Mouse (Mus musculus): Measurements from ENCODE around the gene Sit1.
"Not testable (repeated sequence)": the region's sequence is repeated elsewhere in the genome, so short reads cannot be mapped to it uniquely, and the experiment has no call there.

Gene Sit1

DNA sequence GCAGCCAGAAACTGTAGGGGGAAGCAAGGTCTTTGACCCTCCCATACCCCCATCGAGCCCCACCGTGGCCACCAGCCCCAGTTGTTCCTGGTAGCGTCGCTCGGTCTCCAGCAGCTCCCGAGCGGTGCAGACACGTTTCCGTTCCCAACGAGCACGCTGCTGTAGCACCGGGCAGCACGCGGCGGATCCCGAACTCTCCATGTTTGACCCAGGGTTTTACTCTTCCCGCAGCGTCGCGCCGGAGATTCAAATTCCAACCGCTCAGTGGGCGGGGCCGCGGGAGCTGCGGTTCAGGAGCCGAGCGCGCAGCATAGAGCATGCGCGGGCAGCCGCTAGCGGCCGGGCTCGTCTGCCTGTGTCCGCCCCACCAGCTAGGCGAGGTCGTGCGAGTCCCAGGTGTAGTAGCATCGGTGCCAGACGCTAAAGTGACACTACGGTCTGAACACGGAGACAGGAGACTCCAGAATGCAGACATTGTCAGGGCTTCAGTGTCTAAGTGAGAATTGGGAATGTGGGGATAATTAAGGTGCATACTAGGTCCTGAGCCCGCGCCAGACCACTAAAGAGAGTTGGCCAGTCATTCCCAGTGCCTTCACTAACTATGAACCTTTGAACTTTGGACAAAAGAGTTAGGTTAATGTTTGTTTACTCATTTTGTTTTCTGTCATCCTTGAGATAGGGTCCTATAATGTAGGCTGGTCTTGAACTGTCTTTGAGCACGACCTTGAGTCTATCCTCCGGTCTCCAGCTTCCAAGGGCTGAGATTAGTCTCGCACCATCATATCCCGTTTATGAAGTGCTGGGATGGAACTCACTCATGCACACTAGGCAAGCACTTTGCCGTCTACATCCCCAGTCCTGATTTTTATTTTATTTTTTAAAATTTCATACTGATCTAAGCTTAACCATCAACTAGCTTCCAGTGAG is 16.1 kb upstream of the Sit1 start, which contains the start of gene Arhgef39:
Gene Arhgef39, minus strand, starts transcription at position 289 of the 927 bp plus-strand sequence.
- DNase-seq (ENCODE audit: low read depth, low spot score) = peak; percentile 87

DNA sequence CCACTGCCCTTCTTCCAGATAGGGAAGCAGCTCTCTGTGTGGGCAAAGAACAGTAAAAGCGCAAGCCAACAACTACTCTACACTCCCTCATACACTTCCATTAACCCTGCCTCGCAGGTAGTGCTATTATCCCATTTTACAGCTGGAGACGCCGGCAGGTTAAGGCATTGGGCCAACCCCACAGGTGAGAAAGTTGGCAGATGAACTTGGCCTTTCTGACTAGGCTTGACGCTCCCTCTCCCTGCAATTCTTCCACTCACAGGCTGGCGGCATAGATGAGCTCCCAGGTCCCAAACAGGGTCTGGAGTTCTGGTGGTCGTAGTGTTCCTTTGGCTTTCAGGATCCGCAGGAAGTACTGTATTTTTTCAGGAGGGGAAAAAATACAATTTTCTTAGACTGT is 15.4 kb upstream of the Sit1 start:
- DNase-seq (ENCODE audit: low read depth, low spot score) = peak; percentile 60

DNA sequence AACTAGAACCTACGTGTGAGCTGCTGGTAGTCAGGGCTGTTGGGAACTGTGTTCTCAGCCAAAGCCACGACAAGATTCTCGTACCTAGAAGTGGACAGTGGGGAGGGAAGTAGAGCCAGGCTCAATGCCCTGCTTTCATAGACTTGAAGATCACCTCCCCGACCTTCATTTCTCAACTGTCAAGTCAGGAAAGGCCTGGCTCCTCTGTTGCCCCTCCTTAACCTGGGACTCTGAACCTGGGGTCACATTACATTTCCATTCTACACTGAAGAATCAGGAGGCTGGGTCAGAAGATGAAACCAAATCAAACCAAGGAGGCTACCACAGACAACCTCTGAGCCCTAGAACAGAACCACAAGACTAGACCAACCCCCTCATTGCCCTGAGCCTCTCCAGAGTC is 14.4 kb upstream of the Sit1 start:
- no peak for DNase-seq (ENCODE audit: low read depth, low spot score)

DNA sequence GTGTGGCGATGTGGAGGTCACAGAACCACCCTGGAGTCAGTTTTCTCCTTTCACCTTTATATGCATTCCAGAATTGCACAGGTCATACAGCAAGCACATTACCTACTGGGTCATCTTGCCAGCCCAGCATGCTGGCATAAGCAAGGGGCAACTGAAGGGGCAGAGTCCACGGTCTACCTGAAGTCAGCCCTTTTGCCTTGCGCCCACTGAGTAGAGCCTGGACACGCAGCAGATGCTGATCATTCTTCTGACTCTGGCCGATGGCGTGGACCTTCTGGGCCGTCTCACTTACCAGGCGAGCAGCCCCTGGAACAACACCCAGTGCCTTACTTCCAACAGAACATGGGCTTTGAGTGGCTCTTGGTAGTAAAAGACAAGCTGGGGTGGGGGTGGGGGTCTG is 13.9 kb upstream of the Sit1 start:
- no peak for DNase-seq (ENCODE audit: low read depth, low spot score)

DNA sequence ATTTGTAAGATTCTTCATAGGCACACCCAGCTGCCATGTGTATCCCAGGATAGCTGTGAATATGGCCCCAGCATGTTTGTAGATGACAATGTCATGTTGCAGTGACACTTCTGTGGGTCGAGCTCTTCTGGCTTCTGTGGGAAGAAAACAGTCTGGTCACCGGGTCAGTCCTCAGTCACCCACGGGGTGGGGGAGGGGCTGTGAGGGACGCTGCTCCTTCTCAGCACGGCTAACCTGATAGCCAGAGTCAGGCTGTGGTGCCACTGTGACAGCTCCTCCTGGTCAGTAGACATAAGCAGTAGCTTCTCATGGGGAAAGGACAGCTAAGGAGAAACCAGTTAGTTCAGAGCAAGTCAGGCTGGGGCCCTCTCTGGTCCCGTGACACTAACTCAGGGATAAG is 13.1 kb upstream of the Sit1 start:
- DNase-seq (ENCODE audit: low read depth, low spot score) = no peak

DNA sequence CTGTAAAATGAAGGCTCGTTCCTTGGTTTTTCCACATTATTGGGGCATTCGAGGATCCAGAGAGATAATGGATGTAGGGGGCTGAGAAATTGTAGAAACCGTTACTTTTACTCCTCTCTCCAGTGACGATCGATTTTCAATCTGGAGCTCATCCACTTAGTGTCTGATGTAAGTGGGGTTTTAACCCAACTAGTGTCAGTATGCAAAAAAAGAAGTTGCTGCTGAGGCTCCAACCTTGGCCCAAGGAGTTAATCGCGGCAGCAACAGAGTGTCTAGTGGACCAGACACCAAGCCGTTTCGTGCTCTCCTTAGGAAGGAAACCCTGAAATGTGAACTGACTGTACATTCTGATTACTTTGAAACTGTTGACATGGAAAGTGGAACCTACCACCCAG is 10.3 kb upstream of the Sit1 start:
- DNase-seq (ENCODE audit: low read depth, low spot score) = peak; percentile 37

DNA sequence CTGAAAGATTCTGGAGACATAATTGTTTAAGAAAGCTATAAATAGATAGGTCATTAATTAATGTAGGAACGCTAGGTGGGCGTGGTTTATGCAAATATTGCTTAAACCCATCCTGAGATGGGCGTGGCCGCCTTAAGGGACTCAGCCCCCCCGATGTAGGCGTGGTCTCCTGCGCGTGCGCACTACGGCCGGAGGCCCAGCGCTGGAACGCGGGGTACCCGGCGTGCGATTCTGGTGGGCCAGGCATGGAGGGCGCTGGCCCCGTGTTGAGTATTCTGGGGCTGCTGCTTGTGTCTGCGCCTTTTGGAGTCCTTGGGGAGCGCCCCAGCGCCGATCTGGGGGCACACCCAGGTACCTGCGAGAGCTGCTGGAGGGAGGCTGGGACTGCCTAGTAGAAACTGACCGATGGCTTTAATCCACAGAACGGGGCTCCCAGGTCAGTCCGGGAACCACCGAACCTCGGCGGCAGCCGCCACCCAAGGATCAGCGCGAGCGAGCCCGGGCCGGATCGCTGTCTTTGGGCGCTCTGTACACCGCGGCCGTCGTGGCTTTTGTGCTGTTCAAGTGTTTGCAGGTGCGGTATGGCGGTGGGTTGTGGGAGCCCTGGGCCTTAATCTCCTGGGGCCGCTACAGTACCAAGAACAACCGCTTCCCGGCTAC is 9.8 kb upstream of the Sit1 start:
- DNase-seq (ENCODE audit: low read depth, low spot score) = peak; percentile 88

DNA sequence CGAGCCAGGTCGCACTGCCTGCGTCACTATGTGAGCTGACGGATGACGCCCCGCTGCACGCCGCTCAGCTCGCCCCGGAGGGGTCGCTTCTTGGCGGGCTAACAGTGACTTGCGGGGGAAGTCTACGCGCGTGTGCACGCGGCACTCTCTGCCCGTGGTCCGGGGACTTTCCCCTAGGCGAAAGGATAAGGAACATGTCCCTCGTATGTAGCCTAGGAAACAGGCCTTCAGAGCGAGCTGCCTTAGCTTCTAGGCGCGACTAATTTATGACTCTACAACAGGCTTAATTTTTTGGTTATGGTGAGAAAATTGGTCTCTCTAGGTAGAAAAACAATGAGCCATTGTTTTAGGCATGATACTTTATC is 9.3 kb upstream of the Sit1 start, which contains the start of gene Ccdc107:
Gene Ccdc107, plus strand, starts transcription at position 80 of the 365 bp plus-strand sequence.
- DNase-seq (ENCODE audit: low read depth, low spot score) = peak; percentile 93

DNA sequence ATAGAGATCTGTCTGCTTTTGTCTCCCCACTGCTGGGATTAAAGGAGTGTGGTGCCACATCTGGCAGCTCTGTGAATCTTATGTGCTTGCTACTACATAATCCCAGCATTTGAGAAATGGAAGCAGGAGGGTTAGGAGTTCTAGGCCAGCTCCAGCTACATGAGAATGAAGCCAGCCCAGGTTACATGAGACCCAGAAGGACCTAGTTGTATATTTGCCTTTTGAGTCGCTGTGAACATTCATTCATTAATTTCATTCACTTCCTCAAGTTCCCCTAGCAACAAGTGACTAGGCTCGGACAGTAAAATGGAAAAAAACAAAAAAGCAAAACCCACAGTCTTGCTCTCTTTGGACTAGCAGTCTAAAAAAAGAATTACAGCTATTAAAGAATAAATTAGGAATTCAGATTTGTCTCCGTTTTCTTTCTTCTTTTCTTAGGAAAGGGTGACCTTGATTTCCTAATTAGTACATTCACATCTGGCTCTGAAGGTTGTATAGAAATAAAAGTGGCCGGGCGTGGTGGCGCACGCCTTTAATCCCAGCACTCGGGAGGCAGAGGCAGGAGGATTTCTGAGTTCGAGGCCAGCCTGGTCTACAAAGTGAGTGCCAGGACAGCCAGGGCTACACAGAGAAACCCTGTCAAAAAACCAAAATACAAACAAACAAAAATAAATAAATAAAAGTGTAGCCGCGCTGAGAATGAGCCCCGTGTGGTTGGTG is 8.7 kb upstream of the Sit1 start:
- DNase-seq (ENCODE audit: low read depth, low spot score) = peak; percentile 39

DNA sequence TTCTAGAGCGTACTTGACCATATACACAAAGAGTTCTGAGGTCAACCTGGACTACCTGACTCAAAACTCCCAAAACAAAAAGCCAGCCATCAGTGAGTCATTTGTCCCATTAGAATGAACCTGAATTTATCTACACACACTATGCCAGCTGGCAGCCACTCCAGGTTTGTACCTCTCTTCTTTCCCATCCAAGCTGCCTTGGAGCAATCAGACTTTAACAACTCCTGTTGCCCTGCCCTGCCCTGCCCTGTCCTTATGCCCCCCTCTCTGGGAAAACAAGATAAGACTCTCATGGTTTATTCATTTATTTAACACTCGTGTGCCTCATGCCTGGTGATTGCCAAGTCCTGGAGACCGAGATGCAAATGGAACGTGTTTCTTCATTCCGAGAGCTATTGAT is 7.3 kb upstream of the Sit1 start:
- DNase-seq (ENCODE audit: low read depth, low spot score) = no peak

DNA sequence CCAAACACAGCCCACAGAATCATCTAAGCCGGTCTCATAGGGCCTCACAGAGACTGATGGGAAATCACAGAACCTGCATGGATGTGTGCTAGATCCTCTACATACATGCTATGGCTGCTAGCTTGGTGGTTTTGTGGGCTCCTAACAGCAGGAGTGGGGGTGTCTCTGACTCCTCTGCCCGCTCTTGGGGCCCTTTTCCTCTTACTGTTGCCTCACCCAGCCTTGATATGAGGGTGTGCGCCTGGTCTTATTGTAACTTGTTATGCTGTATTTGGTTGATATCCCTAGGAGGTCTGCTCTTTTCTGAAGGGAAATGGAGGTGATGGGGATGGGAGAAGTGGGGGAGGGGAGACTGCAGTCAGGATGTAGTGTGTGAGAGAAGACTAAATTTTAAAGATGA is 6.1 kb upstream of the Sit1 start:
- no peak for DNase-seq (ENCODE audit: low read depth, low spot score)

DNA sequence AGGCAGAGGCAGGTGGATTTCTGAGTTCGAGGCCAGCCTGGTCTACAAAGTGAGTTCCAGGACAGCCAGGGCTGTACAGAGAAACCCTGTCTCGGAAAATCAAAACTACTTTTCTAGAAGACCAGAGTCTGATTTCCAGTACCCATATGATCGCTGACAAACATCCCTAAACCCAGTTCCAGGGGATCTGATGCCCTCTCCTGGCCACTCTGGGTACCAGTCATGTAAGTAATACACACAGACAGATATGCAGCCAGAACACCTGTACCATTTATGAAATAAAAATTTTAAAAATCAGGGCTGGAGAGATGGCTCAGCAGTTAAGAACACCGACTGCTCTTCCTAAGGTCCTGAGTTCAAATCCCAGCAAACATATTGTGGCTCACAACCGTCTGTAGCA is 2.1 kb upstream of the Sit1 start:
- DNase-seq (ENCODE audit: low read depth, low spot score) = not testable (repeated sequence)

DNA sequence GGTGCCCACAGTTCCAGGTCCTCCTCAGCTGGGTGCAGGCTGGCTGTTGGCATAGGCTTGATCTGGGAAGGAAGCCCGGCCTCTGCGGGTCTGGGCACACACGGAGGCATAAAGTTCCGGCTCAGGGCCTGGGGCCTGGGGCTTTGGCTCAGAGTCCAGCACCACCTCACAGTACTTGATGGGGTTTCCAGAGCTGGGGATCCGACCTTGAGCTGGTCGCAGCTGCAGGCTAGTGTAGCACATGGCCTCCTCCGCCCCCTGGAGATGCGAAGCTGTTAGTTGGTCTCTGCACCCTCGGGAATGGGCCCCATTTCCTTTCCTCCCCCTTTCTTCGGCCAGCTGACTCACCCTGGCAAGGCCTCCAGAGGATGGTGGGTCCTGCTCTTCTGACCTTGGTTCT is 943 bp downstream of the Sit1 start:
- DNase-seq (ENCODE audit: low read depth, low spot score) = no peak

DNA sequence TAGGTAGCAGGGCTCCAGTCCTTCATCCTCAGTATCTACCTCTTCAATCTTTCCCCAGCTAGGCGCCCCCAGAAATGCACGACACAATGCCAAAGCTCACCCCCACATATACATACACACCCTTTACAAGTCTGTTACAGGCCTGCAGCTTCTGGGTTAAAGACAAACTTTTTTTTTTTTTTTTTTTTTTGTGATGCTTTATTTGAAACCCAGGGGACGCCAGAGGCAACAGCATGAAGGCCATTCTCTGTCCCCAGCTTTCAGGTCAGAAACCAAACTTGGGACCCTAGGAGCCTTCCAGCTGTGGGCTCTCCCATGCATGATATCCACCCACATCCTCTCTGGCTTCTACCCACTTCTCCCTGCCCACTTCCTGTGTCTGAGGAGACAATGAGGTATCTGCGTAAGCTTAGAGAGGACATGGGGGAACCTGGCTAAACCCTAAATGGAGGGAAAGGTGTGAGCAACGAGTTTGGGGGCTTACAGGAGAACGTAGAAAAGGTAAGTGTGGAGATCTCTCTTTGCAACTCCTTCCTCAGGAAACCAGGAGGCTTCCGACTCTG is 1.6 kb downstream of the Sit1 start:
- DNase-seq (ENCODE audit: low read depth, low spot score) = no peak

DNA sequence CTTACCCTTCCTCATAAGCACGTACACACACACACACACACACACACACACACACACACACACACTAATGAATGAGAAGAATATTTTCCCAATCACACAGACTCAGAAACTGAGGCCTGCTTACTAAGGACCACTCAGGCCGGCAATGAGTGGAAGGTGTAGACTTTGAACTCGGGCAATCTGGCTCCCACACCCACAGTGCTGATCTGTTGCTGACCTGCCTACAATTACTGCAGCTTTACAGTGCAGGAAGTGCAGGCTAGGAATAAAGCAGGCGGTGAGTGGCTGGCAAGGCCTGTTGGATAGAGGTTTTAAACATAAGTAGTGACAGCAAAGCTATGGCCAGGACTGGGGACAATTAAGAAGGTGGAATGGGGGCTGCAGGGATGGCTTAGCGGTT is 2.5 kb downstream of the Sit1 start:
- DNase-seq (ENCODE audit: low read depth, low spot score) = no peak

DNA sequence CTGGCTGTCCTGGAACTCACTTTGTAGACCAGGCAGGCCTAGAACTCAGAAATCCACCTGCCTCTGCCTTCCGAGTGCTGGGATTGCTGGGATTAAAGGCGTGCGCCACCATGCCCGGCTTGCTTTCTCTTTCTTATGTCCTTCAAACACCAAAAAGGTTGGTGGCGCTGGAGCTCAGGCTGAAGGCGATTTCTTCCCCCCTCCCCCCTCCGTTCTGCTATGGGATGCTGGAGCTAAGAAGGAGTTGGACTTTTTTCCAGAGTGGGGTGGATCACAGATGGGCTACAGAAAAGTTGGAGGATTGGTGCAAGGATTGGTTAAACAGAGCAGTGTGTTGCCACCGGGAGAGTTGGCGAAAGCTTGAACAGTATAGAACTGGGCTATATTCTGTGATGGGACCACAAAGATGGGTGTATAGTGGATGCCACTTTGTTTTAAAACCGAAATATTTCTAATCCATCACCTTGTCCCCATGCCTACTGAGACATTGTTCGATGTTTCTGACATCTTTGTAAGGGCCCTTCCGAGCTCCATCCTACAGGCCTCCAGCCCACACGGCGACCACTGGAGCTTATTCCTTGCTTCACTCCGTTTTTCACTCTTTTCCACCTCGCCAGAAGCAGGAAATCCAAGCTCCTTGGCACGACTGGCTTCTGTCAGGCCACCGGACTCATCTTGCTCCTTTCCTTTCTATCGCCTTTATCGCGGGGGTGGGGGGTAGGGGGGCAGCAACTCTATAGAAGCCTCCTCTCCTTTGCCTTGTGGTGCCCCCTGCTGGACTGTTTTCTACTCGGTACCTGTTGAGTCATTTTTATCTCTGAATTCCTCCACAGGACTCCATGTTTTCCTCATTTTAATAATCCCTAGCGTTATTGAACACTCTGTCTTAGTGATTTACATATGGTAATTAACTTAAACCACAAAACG is 4.4 kb downstream of the Sit1 start:
- DNase-seq (ENCODE audit: low read depth, low spot score) = peak; percentile 58

DNA sequence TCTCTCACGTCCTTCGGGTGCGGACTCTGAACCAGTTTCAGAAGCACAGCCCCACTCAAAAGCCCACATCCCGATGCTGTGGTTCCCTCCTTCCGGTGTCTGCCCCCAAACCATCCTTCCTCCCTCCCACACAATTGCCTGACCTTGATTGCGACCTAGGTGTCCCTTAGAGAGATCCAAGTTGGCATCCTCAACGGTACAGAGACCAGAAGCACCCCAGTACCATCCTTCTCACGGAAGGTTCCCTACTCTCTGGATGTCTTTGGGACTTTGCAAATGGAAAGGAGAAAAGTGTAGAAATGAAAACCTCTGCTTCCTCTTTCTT is 5.0 kb downstream of the Sit1 start:
- DNase-seq (ENCODE audit: low read depth, low spot score) = no peak

DNA sequence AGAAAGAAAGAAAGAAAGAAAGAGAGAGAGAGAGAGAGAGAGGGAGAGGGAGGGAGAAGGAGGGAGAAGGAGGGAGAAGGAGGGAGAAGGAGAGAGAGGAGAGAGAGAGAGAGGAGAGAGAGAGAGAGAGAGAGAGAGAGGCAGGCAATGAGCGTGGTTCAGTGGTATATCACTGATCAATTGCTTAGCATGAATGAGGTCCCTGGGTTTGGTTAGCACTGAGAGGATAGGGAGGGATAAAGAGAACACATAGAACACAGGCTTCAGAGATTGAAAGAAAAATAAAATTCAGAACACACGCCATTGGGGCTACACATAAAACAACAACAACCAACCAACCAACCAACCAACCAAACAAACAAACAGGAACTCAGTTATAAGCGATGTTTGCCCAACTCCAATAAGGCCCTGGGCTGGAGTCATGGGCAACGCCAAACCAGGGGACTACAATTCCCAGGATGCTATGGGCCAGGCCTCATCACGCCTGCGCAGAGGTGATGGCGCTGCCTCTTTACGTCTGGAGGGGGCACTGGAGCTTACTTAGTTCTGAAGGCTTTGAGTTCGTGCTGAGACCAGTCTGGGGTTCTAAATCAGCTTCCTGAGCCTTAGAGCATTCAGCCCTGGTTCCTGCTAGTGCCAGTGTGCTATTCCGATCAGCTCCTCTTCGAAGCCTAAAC is 5.5 kb downstream of the Sit1 start:
- peak; percentile 71 for DNase-seq (ENCODE audit: low read depth, low spot score)

DNA sequence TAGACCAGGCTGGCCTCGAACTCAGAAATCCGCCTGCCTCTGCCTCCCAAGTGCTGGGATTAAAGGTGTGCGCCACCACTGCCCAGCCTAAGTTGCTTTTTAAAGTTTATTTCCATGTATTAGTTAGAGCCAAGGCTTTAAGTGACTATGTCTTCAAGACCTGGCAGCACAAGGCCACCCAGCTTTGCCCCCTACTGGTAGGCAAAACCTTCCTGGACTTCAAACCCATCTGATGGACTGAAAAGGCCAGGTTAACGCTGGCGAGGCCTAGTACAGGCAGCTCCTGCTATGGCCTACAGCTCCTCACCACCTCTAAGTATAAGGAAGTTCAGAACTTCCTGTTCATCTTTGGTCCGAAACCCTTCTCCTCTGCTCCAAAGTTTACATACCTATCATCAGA is 6.9 kb downstream of the Sit1 start:
- DNase-seq (ENCODE audit: low read depth, low spot score) = peak; percentile 49

DNA sequence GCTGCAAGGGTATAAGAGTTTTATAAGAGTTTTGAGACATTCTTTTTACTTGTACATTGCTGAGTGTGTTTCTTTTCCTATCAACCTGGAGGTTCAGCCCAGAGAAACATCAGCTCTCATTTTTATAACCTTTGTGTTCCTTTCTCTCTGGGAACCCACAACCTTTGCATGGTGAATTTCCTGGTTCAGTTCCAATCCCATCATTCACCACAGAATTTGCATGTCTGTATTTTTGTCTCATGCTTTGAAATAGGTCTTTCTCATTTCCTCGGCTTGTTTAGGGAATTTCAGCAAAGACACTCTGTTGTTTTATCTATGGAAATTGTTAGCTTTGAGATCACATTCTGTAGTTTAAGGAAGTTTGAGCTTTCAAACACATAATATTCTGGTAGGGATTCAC is 9.9 kb downstream of the Sit1 start:
- no peak for DNase-seq (ENCODE audit: low read depth, low spot score)

DNA sequence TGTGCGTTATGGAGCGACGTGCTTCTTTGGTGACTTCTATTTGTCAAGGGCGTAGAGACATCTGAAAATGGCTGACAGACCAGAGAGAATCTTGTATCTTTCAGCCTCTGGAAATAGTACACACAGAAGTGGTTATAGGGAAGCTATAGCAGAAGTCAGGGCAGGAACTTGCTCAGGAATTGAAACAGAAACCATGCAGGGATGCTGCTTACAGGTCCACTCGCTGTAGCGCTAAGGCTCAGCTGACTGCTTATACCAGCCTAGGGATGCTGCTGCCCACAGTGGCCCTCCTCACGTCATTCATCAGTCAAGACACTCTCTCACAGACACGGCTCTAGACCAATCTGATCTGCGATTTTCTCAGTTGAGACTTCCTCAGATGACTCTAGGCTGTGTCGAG is 13.2 kb downstream of the Sit1 start:
- no peak for DNase-seq (ENCODE audit: low read depth, low spot score)
